Mouse (Mus musculus) liver, adult 2 months (tissue): Measurements from ENCODE around the gene Aars.

Experiments
- CTCF ChIP-seq: fragments of 200-500 bp; IDR thresholded peaks from 2 replicates; pipeline ENCODE4 v1.5.1; 2011; ENCODE audit warnings: low read depth, low read length, control low read depth
- POLR2A ChIP-seq: fragments of 200-500 bp; IDR thresholded peaks from 2 replicates; pipeline ENCODE4 v1.6.1; 2011; ENCODE audit warnings: low read length, control low read depth; ENCODE audit not compliant: insufficient read depth; ENCODE audit errors: extremely low read depth

DNA sequence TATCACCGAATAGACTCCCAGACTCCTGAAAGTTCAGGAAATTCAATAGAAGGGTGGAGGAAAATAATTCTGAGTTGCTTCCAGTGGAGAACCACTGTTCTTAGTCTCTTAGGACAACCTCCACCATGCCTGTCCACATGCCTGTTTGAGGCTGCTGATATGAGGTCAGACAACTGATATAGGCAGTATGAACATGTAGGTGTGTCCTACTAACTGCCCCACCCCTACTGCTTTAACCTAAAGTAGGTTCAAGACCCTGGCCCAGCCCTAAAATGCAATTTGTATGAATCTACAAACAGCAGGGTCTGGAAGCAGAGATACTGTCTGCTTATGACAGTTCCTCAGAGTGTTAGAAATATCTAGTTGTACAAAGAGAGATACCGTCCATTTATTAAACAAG lies 22.7 kb downstream of the Aars start:
- TF ChIP-seq POLR2A (no peak), CTCF (no peak)
